14 mouse cellular contexts compared by ENCODE assay signal in the genomic region with DNA sequence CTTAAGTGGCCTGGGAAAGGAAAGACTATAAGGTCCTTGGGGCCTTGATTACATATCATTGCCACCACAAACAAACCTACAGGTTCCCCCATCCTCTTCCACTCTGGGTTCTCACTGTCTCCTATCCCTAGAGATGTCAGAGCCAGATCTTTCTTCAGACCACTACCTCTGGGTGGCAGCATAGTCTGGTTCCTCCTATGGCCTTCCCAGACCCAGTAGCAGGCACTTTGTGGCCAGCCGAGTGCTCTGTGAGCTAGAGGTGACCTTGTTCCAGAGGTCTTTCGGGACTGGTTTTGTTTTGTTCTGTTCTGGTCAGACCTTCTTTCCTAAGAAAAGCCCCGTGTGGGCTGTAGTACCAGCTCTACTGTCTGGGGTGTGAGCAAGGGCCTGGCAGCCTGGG. TPM values are rescaled to one million over a fixed set of nuclear protein-coding genes. Genes with fewer than 3 reads are reported as not detected.
A peak's percentile ranks its signal among the peaks of the same experiment; 100 is the strongest.
DNase-seq lines count a peak whose midpoint lies in the region; ATAC-seq and TF ChIP-seq lines count a peak whose summit lies in the region.
"Had no signal": no experiment of that assay in that cellular context is flagged by ENCODE, and none has a peak within 500 bp of the region (broad histone marks: within the 10 kb centered on the region; RNA-seq: fewer than 3 reads in every experiment).

No protein-coding gene starts in this region.

- H3K4me1 ChIP-seq in intestine, postnatal 0 days (replicated peaks; ENCODE audit: control insufficient read depth, insufficient read depth, low read length) = no peaks in the 10 kb centered on the region
- peaks cover under 1% of the 10 kb centered on the region; the same call in 1 of the 2 replicates for H3K4me1 ChIP-seq in intestine, embryonic 16.5 days (ENCODE audit: control insufficient read depth, insufficient read depth, low read length)
- H3K4me1 ChIP-seq in ES-Bruce4 (ENCODE audit: control insufficient read depth, insufficient read depth, low read length) = no peaks in the 10 kb centered on the region
- peaks cover 3% of the 10 kb centered on the region; the same call in 1 of the 2 replicates for H3K4me1 ChIP-seq in liver, postnatal 0 days (ENCODE audit: insufficient read depth)
- no peaks in the 10 kb centered on the region for H3K4me1 ChIP-seq in midbrain, embryonic 16.5 days (ENCODE audit: control insufficient read depth, insufficient read depth, low read length)
- H3K4me1 ChIP-seq: forebrain, embryonic 12.5 days; heart, embryonic 12.5 days; limb, embryonic 13.5 days had no signal

- no peak overlapping the region for H3K9ac ChIP-seq in intestine, postnatal 0 days (ENCODE audit: low read depth, low read length)
- no peak overlapping the region for H3K9ac ChIP-seq in intestine, embryonic 16.5 days (ENCODE audit: low read depth, low read length)
- H3K9ac ChIP-seq in ES-Bruce4 (ENCODE audit: low read depth, poor library complexity, severe bottlenecking) = no peak overlapping the region
- no peak overlapping the region for H3K9ac ChIP-seq in liver, postnatal 0 days (replicated peaks)
- H3K9ac ChIP-seq in midbrain, embryonic 16.5 days (ENCODE audit: low read depth, low read length) = no peak overlapping the region
- H3K9ac ChIP-seq: forebrain, embryonic 12.5 days; heart, embryonic 12.5 days; limb, embryonic 13.5 days had no signal

- H3K4me3 ChIP-seq in intestine, postnatal 0 days (ENCODE audit: low read depth, low read length) = no peak overlapping the region
- no peak overlapping the region for H3K4me3 ChIP-seq in intestine, embryonic 16.5 days (ENCODE audit: low read length)
- no peak overlapping the region for H3K4me3 ChIP-seq in ES-Bruce4 (ENCODE audit: low read depth, low read length)
- H3K4me3 ChIP-seq in liver, postnatal 0 days (ENCODE audit: low read depth, low read length) = no peak overlapping the region
- no peak overlapping the region for H3K4me3 ChIP-seq in midbrain, embryonic 16.5 days (ENCODE audit: low read depth, low read length)
- H3K4me3 ChIP-seq: forebrain, embryonic 12.5 days; heart, embryonic 12.5 days; limb, embryonic 13.5 days had no signal

- no peak for TF ChIP-seq EP300 in ES-Bruce4 (IDR thresholded peaks at IDR 0.05; ENCODE audit: insufficient read depth, low read depth, low read length)
- no peak for TF ChIP-seq EP300 in liver, postnatal 0 days (IDR thresholded peaks at IDR 0.05; ENCODE audit: low read depth)

- WGBS in intestine, postnatal 0 days = 67% methylated on average over 3 of the region's 3 CpGs
- WGBS in intestine, embryonic 16.5 days = 55% methylated on average over 3 of the region's 3 CpGs
- 36% methylated on average over 3 of the region's 3 CpGs for WGBS in liver, postnatal 0 days (ENCODE audit: insufficient replicate concordance)
- WGBS in midbrain, embryonic 16.5 days = 58% methylated on average over 3 of the region's 3 CpGs

- no peak overlapping the region for H3K27ac ChIP-seq in intestine, postnatal 0 days (ENCODE audit: low read depth, low read length)
- H3K27ac ChIP-seq in intestine, embryonic 16.5 days (ENCODE audit: low read length) = no peak overlapping the region
- H3K27ac ChIP-seq in ES-Bruce4 (ENCODE audit: insufficient read depth, low read length) = no peak overlapping the region
- H3K27ac ChIP-seq in liver, postnatal 0 days (ENCODE audit: low read depth) = no peak overlapping the region
- H3K27ac ChIP-seq in midbrain, embryonic 16.5 days (ENCODE audit: low read length) = no peak overlapping the region
- H3K27ac ChIP-seq: forebrain, embryonic 12.5 days; limb, embryonic 13.5 days had no signal

- no peak for TF ChIP-seq POLR2A in ES-Bruce4 (IDR thresholded peaks at IDR 0.05; ENCODE audit: insufficient read depth, low read length)

- H3K36me3 ChIP-seq in intestine, postnatal 0 days (ENCODE audit: control insufficient read depth, insufficient read depth) = no peaks in the 10 kb centered on the region
- no peaks in the 10 kb centered on the region for H3K36me3 ChIP-seq in intestine, embryonic 16.5 days (ENCODE audit: control insufficient read depth, insufficient read depth, low read length)
- H3K36me3 ChIP-seq in ES-Bruce4 (ENCODE audit: control insufficient read depth, insufficient read depth, low read length, poor library complexity, severe bottlenecking) = no peaks in the 10 kb centered on the region
- no peaks in the 10 kb centered on the region for H3K36me3 ChIP-seq in liver, postnatal 0 days (replicated peaks; ENCODE audit: insufficient read depth, low read length)
- H3K36me3 ChIP-seq in midbrain, embryonic 16.5 days (ENCODE audit: control insufficient read depth, insufficient read depth, low read length) = no peaks in the 10 kb centered on the region
- H3K36me3 ChIP-seq: forebrain, embryonic 12.5 days; heart, embryonic 12.5 days; limb, embryonic 13.5 days had no signal

- H3K4me2 ChIP-seq in intestine, postnatal 0 days (replicated peaks; ENCODE audit: low read depth) = no peak overlapping the region
- no peak overlapping the region for H3K4me2 ChIP-seq in intestine, embryonic 16.5 days (ENCODE audit: low read depth, low read length)
- H3K4me2 ChIP-seq in liver, postnatal 0 days (ENCODE audit: low read depth, low read length) = no peak overlapping the region
- H3K4me2 ChIP-seq in midbrain, embryonic 16.5 days (ENCODE audit: low read length) = no peak overlapping the region
- H3K4me2 ChIP-seq: forebrain, embryonic 12.5 days; heart, embryonic 12.5 days; limb, embryonic 13.5 days had no signal

- ATAC-seq in intestine, postnatal 0 days = no peak
- no peak for ATAC-seq in intestine, embryonic 16.5 days
- ATAC-seq in liver, postnatal 0 days = no peak
- no peak for ATAC-seq in midbrain, embryonic 16.5 days
- ATAC-seq in megakaryocyte, adult 5-6 weeks (ENCODE audit: poor library complexity, severe bottlenecking) = no peak

- no peaks in the 10 kb centered on the region for H3K27me3 ChIP-seq in intestine, postnatal 0 days (replicated peaks; ENCODE audit: control insufficient read depth, insufficient read depth, low read length)
- H3K27me3 ChIP-seq in intestine, embryonic 16.5 days (replicated peaks; ENCODE audit: control insufficient read depth, insufficient read depth, low read length) = no peaks in the 10 kb centered on the region
- H3K27me3 ChIP-seq in ES-Bruce4 (ENCODE audit: control insufficient read depth, insufficient read depth, low read length, poor library complexity, severe bottlenecking) = no peaks in the 10 kb centered on the region
- no peaks in the 10 kb centered on the region for H3K27me3 ChIP-seq in liver, postnatal 0 days (ENCODE audit: insufficient read depth, low read length)
- no peaks in the 10 kb centered on the region for H3K27me3 ChIP-seq in midbrain, embryonic 16.5 days (ENCODE audit: control insufficient read depth, insufficient read depth, low read depth, low read length)
- H3K27me3 ChIP-seq: forebrain, embryonic 12.5 days had no signal

- DNase-seq in adrenal gland, postnatal 10 days = peak; percentile 67
- DNase-seq in liver, postnatal 0 days = no peak
- DNase-seq in yolk sac, embryonic 10.5 days (ENCODE audit: low spot score) = no peak
- DNase-seq: cerebellum, adult 11-12 months; right cerebral cortex, postnatal 14 days; thymus, postnatal 4 days had no signal

- no peaks in the 10 kb centered on the region for H3K9me3 ChIP-seq in intestine, postnatal 0 days (ENCODE audit: control insufficient read depth)
- no peaks in the 10 kb centered on the region for H3K9me3 ChIP-seq in intestine, embryonic 16.5 days (ENCODE audit: control insufficient read depth, low read length)
- H3K9me3 ChIP-seq in ES-Bruce4 (replicated peaks; ENCODE audit: control insufficient read depth, insufficient read depth, low read length, poor library complexity, severe bottlenecking) = no peaks in the 10 kb centered on the region
- H3K9me3 ChIP-seq in liver, postnatal 0 days (ENCODE audit: low read length) = no peaks in the 10 kb centered on the region
- no peaks in the 10 kb centered on the region for H3K9me3 ChIP-seq in midbrain, embryonic 16.5 days (replicated peaks; ENCODE audit: control insufficient read depth, low read length, poor library complexity, severe bottlenecking)
- H3K9me3 ChIP-seq: forebrain, embryonic 12.5 days; heart, embryonic 12.5 days; limb, embryonic 13.5 days had no signal

- peak; percentile 60 for TF ChIP-seq CTCF in intestine, postnatal 0 days (IDR thresholded peaks at IDR 0.05; ENCODE audit: low read depth)
- peak; percentile 2 for TF ChIP-seq CTCF in ES-Bruce4 (IDR thresholded peaks at IDR 0.05; ENCODE audit: low read depth, low read length)
- peak; percentile 56 for TF ChIP-seq CTCF in liver, postnatal 0 days (IDR thresholded peaks at IDR 0.05; ENCODE audit: low read depth)

RNA-seq across cellular contexts. Expression of a gene that starts 39.0 kb away (rescaled TPM):
- 104 and 119 TPM in 2 replicates for polyA plus RNA-seq in intestine, postnatal 0 days (2015; fragmentation: Nextera tagmentation; extraction: Ambion mirVana)
- 142 and 150 TPM in 2 replicates for polyA plus RNA-seq in intestine, embryonic 16.5 days (2015; fragmentation: Nextera tagmentation; extraction: Ambion mirVana)
- 44.4 and 46.1 TPM in 2 replicates for polyA plus RNA-seq in ES-Bruce4 (2011; ENCODE audit: insufficient read depth, insufficient read length, low read depth, missing spikeins)
- 100 to 1,000 TPM in 1 of 2 experiments, 10 to 100 TPM in 1; 94.6 to 121 TPM for total RNA-seq in adrenal gland, postnatal 10 days (2021)
- 97.5 and 99.9 TPM in 2 replicates for polyA plus RNA-seq in liver, postnatal 0 days (2015; fragmentation: Nextera tagmentation; extraction: Ambion mirVana)
- polyA plus RNA-seq in midbrain, embryonic 16.5 days (2015; fragmentation: Nextera tagmentation; extraction: Ambion mirVana) = 131 and 137 TPM in 2 replicates
- total RNA-seq in megakaryocyte, adult 5-6 weeks (2015) = 88.9 and 93.6 TPM in 2 replicates
- total RNA-seq in megakaryocyte, adult 5-6 weeks (2017) = 43.9 and 45.8 TPM in 2 replicates

RNA-seq across cellular contexts. Expression of a gene that starts 39.1 kb away (rescaled TPM):
- polyA plus RNA-seq in intestine, postnatal 0 days (2015; fragmentation: Nextera tagmentation; extraction: Ambion mirVana) = 100 and 107 TPM in 2 replicates
- 88.4 and 93.4 TPM in 2 replicates for polyA plus RNA-seq in intestine, embryonic 16.5 days (2015; fragmentation: Nextera tagmentation; extraction: Ambion mirVana)
- 156 and 180 TPM in 2 replicates for polyA plus RNA-seq in ES-Bruce4 (2011; ENCODE audit: insufficient read depth, insufficient read length, low read depth, missing spikeins)
- total RNA-seq in adrenal gland, postnatal 10 days (2021) = 10 to 100 TPM; 65.4 to 69.5 TPM
- polyA plus RNA-seq in liver, postnatal 0 days (2015; fragmentation: Nextera tagmentation; extraction: Ambion mirVana) = 29.7 and 30.0 TPM in 2 replicates
- 53.0 and 54.8 TPM in 2 replicates for polyA plus RNA-seq in midbrain, embryonic 16.5 days (2015; fragmentation: Nextera tagmentation; extraction: Ambion mirVana)
- total RNA-seq in megakaryocyte, adult 5-6 weeks (2015) = 269 and 281 TPM in 2 replicates
- total RNA-seq in megakaryocyte, adult 5-6 weeks (2017) = 190 and 192 TPM in 2 replicates

Comparison
In these comparisons a context has a peak if more than half of its experiments do, and no peak if none do; other contexts are left out.
1. CTCF ChIP-seq: peak in every context shown above with its lines; median percentile 60 in intestine, postnatal 0 days; 56 in liver, postnatal 0 days; 2 in ES-Bruce4.